Mouse (Mus musculus): ENCODE measurements around the gene App. TPM values are rescaled to one million over a fixed set of nuclear protein-coding genes. Genes with fewer than 3 reads are reported as not detected.

App gene
- polyA plus RNA-seq, 1 experiment from 2014 or later = 44.5 TPM

DNA sequence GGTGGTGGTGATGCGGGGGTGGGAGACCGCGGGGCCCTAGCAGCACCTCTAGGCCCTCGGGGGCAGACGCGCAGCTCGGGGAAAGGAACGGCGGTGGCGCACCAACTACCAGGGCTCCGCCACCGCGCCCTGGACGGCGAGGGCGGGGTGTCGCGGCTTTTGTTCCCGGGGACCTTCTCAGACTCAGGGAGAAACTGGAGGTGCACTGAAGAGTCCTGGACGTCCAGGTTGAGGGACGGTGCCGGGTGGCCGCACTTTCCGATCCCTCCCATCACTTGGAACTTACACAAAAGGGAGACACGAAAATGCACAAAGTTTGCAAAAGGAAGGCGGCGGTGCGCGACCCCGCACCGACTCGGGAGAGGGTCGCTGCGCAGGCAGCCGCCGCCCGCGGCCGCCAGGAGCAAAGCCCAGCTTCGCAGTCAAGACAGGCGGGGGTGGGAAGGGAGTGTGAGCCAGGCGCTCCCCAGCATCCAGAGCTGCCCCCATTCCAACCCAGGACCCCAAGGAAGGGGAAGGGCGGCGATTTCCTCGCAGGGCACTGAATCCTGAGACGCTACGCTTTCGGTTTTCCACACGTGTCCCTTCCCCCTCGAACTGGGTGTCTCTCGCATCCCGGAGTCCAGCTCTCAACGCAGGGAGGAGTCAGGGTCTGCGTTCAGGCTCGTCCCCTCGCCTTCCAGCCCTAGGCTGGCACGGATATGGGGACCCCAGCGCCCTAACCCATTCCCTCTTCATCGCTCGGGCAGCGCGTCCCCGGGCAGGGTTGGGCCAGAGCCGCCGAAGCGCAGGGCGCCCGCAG lies 794 bp downstream of the App start:
- peak; percentile 63 for ATAC-seq (replicated peaks; ENCODE audit: low FRiP score)

DNA sequence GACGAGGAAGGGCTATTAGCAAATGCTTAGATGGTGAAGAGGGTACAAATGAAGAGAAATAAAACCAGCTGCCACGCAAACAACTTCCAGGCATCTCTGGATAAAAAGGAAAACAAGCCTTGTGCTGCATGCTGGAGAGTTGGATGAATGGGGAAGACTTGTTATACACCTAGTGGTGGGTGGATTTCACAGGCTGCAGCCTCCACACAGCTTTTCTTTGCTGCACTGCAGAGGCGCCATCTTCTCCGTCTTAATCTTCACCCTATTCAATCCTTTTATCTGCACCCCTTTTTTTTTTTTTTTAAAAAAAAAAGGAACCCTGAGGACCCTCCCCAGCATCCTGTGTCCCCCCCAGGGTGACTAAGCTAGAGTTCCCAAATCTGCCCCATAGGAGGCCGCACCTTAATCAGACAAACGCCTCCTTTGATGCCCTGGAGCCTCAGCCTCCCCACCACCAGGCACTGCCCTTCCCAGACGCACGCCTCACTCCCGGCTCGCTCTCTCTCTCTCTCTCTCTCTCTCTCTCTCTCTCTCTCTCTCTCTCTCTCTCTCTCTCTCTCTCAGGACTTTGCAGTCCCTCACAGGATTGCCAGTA lies 1.5 kb downstream of the App start:
- Histone ChIP-seq H3K4me2 (peak overlapping the region; percentile 88), H3K27me3 (replicated peaks; ENCODE audit: control insufficient read depth, insufficient read depth, low read length) (peaks cover 9% of the 10 kb centered on the region; the same call in 1 of the 2 replicates), H3K27ac (ENCODE audit: low read depth, low read length) (no peak overlapping the region), H3K36me3 (ENCODE audit: control insufficient read depth, insufficient read depth, low read length) (no peaks in the 10 kb centered on the region), H3K9me3 (ENCODE audit: control insufficient read depth, low read length) (no peaks in the 10 kb centered on the region), H3K4me3 (ENCODE audit: low read depth, low read length) (peak overlapping the region; percentile 75), H3K4me1 (replicated peaks; ENCODE audit: control insufficient read depth, insufficient read depth, low read length) (peaks cover 3% of the 10 kb centered on the region; the same call in 1 of the 2 replicates), H3K9ac (ENCODE audit: low read depth, low read length) (peak overlapping the region; percentile 68; the same call in 1 of the 2 replicates)
- DNase-seq (ENCODE audit: low spot score) (peak; percentile 57), ATAC-seq (replicated peaks; ENCODE audit: low FRiP score) (peak; percentile 38; the same call in 1 of the 2 replicates)
- 9% methylated on average over 10 of the region's 10 CpGs for WGBS

More for the DNA sequence above, 794 bp downstream of the App start:
- peak overlapping the region; percentile 68 for H3K9ac ChIP-seq (ENCODE audit: low read depth, low read length)
- no peaks in the 10 kb centered on the region for H3K9me3 ChIP-seq (ENCODE audit: control insufficient read depth, low read length)
- no peaks in the 10 kb centered on the region for H3K36me3 ChIP-seq (ENCODE audit: control insufficient read depth, insufficient read depth, low read length)
- peaks cover 9% of the 10 kb centered on the region; the same call in 1 of the 2 replicates for H3K27me3 ChIP-seq (replicated peaks; ENCODE audit: control insufficient read depth, insufficient read depth, low read length)
- H3K4me3 ChIP-seq (ENCODE audit: low read depth, low read length) = peak overlapping the region; percentile 75
- DNase-seq (ENCODE audit: low spot score) = peak; percentile 62
- H3K4me1 ChIP-seq (replicated peaks; ENCODE audit: control insufficient read depth, insufficient read depth, low read length) = peaks cover 3% of the 10 kb centered on the region; the same call in 1 of the 2 replicates
- H3K27ac ChIP-seq (ENCODE audit: low read depth, low read length) = no peak overlapping the region; the same call in 1 of the 2 replicates
- WGBS = under 1% methylated on average over 66 of the region's 68 CpGs
- H3K4me2 ChIP-seq = peak overlapping the region; percentile 88

DNA sequence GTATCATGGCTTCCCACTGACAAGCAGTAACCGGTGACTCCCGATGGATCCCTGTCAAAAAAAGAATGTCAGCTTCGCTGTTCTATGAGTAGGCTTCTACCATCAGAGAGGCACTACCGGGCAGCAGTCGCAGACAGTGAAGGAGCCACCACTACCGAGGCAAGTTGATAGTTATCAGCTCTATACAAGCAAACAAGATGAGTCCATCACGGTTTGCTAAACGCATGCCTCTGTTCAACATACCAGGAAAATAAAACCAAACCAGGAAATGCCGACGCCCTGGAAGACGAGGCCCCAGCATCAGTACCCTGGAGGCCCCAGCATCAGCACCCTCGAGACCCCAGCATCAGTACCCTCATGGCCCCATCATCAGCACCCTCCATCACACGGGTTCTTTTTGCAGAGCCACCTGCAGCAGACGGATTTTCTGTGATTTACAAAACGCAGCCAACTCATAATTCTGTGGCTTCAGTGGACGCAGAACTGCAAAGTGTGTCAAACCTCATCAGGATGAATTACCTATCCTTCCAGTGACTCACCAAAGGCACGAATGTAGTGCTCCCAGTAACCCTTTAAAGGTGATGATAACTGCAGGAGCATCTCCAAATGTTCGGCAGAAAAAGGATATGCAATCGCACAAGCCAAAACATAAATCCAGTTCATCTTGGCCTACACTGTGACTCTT lies 2.6 kb downstream of the App start:
- Histone ChIP-seq H3K9ac (ENCODE audit: low read depth, low read length) (no peak overlapping the region), H3K27me3 (replicated peaks; ENCODE audit: control insufficient read depth, insufficient read depth, low read length) (peaks cover 9% of the 10 kb centered on the region; the same call in 1 of the 2 replicates), H3K36me3 (ENCODE audit: control insufficient read depth, insufficient read depth, low read length) (no peaks in the 10 kb centered on the region), H3K4me2 (no peak overlapping the region), H3K27ac (ENCODE audit: low read depth, low read length) (no peak overlapping the region), H3K4me3 (ENCODE audit: low read depth, low read length) (no peak overlapping the region), H3K9me3 (ENCODE audit: control insufficient read depth, low read length) (no peaks in the 10 kb centered on the region), H3K4me1 (replicated peaks; ENCODE audit: control insufficient read depth, insufficient read depth, low read length) (peaks cover 3% of the 10 kb centered on the region; the same call in 1 of the 2 replicates)
- DNase-seq (ENCODE audit: low spot score) (no peak), ATAC-seq (replicated peaks; ENCODE audit: low FRiP score) (no peak)
- WGBS = 59% methylated on average over 19 of the region's 19 CpGs

DNA sequence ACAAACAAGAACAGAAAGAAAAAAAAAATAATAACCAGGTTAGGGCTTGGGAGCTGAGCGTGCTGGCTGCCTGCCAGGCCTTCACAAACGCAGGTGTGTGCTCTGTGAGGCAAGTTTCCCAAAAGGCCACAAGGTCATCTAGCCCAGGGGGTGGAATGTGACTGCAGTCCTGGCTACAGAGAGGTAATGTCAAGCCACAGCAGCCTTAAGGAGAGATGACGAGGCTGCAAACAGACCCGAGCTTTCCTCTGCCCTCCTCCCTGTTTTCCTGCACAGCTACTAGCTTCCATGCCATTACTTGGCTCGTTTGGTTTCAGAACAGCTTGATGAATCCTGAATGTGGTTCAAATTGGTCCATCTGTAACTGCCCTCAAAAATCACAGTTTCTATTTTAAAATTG lies 4.7 kb downstream of the App start:
- WGBS = 60% methylated on average over 5 of the region's 5 CpGs
- DNase-seq (ENCODE audit: low spot score) = no peak
- no peak overlapping the region for H3K9ac ChIP-seq (ENCODE audit: low read depth, low read length)
- H3K4me1 ChIP-seq (replicated peaks; ENCODE audit: control insufficient read depth, insufficient read depth, low read length) = peaks cover 3% of the 10 kb centered on the region
- no peak overlapping the region for H3K4me2 ChIP-seq
- peaks cover 9% of the 10 kb centered on the region; the same call in 1 of the 2 replicates for H3K27me3 ChIP-seq (replicated peaks; ENCODE audit: control insufficient read depth, insufficient read depth, low read length)
- ATAC-seq (replicated peaks; ENCODE audit: low FRiP score) = no peak
- no peak overlapping the region for H3K27ac ChIP-seq (ENCODE audit: low read depth, low read length)
- H3K36me3 ChIP-seq (ENCODE audit: control insufficient read depth, insufficient read depth, low read length) = no peaks in the 10 kb centered on the region
- no peaks in the 10 kb centered on the region for H3K9me3 ChIP-seq (ENCODE audit: control insufficient read depth, low read length)
- H3K4me3 ChIP-seq (ENCODE audit: low read depth, low read length) = no peak overlapping the region

DNA sequence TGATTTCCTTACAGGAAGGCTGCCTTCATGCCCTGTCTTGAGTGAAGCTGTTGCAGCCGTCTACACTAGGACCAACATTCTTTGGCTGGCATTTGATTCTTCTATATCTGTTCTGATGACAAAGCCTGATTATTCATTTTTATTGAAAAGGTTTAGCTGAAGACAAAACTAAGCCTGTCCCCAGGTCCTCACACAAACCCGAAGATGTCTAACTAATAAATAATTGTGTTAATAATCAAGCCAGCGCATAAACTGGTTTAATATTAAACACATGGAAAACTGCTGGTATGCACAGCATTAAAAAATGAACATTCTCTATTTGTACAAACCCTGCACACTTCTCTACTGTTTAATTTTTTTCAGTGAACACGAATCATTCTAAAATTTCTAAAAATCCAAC lies 7.4 kb downstream of the App start:
- Histone ChIP-seq H3K27ac (ENCODE audit: low read depth, low read length) (no peak overlapping the region), H3K4me2 (no peak overlapping the region), H3K27me3 (replicated peaks; ENCODE audit: control insufficient read depth, insufficient read depth, low read length) (no peaks in the 10 kb centered on the region), H3K4me1 (replicated peaks; ENCODE audit: control insufficient read depth, insufficient read depth, low read length) (peaks cover 3% of the 10 kb centered on the region), H3K4me3 (ENCODE audit: low read depth, low read length) (no peak overlapping the region), H3K9me3 (ENCODE audit: control insufficient read depth, low read length) (no peaks in the 10 kb centered on the region), H3K9ac (ENCODE audit: low read depth, low read length) (no peak overlapping the region), H3K36me3 (ENCODE audit: control insufficient read depth, insufficient read depth, low read length) (no peaks in the 10 kb centered on the region)
- 81% methylated on average over 4 of the region's 4 CpGs for WGBS
- DNase-seq (ENCODE audit: low spot score) (no peak), ATAC-seq (replicated peaks; ENCODE audit: low FRiP score) (no peak)

DNA sequence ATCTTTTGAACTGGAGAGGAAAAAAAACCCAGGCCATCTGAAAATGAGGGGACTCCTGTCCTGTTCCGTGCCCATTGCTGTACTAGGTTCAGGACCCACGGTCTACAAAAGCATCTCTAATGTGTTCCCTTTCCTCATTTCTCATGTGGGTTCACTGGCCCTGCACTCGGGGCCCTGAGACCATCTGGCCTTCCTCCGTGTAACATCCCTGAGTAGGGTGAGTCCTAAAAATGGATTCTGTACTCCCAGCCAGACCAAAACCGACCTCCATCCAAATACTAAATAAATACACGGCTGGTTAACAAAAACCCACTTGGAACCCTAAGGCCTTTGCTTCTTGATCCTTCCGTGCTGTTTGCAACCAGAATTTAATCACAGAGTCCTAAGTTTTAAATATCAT lies 7.9 kb downstream of the App start:
- ATAC-seq (replicated peaks; ENCODE audit: low FRiP score) (no peak), DNase-seq (ENCODE audit: low spot score) (no peak)
- Histone ChIP-seq H3K27ac (ENCODE audit: low read depth, low read length) (no peak overlapping the region), H3K27me3 (replicated peaks; ENCODE audit: control insufficient read depth, insufficient read depth, low read length) (no peaks in the 10 kb centered on the region), H3K4me2 (no peak overlapping the region), H3K9ac (ENCODE audit: low read depth, low read length) (no peak overlapping the region), H3K4me3 (ENCODE audit: low read depth, low read length) (no peak overlapping the region), H3K9me3 (ENCODE audit: control insufficient read depth, low read length) (no peaks in the 10 kb centered on the region), H3K36me3 (ENCODE audit: control insufficient read depth, insufficient read depth, low read length) (no peaks in the 10 kb centered on the region), H3K4me1 (replicated peaks; ENCODE audit: control insufficient read depth, insufficient read depth, low read length) (peaks cover 3% of the 10 kb centered on the region)
- WGBS = 70% methylated on average over 7 of the region's 7 CpGs

DNA sequence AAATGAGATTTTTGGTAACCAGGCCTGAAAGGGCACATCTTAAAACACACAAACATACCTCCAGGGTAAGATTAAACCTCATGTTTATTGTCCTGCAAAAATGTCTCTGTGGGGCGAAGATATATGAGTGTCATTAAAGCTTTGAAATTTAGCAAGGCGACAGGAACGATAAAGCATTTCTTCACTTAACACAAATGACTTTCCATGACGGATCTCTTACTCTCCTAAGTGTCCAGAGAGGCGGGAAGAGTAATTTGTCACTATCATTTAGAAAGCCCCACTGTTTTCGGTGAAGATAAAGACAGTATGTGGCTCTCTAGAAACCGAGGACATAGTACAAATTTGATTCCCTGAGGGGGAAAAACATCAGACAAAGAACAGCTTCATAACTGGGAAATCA lies 8.4 kb downstream of the App start:
- no peak overlapping the region for H3K4me3 ChIP-seq (ENCODE audit: low read depth, low read length)
- H3K4me2 ChIP-seq = no peak overlapping the region
- no peak for ATAC-seq (replicated peaks; ENCODE audit: low FRiP score)
- H3K36me3 ChIP-seq (ENCODE audit: control insufficient read depth, insufficient read depth, low read length) = no peaks in the 10 kb centered on the region
- no peak for DNase-seq (ENCODE audit: low spot score)
- 66% methylated on average over 7 of the region's 7 CpGs for WGBS
- H3K27ac ChIP-seq (ENCODE audit: low read depth, low read length) = no peak overlapping the region
- H3K9ac ChIP-seq (ENCODE audit: low read depth, low read length) = no peak overlapping the region
- no peaks in the 10 kb centered on the region for H3K27me3 ChIP-seq (replicated peaks; ENCODE audit: control insufficient read depth, insufficient read depth, low read length)
- no peaks in the 10 kb centered on the region for H3K9me3 ChIP-seq (ENCODE audit: control insufficient read depth, low read length)
- H3K4me1 ChIP-seq (replicated peaks; ENCODE audit: control insufficient read depth, insufficient read depth, low read length) = peaks cover 3% of the 10 kb centered on the region

DNA sequence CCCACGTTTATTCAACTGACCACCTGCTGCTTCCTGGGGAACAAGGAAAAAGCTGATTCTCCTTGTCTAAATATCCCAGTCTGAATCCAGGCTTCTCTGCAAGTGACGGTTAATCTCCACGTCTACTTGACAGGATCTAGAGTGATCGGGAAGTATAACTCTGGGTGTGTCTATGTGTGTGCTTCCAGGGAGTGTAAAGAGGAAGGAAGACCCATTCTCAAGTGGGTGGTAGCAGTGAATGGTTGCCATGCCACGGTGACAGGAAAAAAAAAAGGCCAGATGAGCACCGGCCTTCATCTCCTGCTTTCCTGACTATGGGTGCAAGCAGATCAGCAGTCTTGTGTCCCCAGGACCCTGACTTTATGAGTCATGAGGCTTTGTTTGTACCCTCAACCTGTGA lies 10.8 kb downstream of the App start:
- 56% methylated on average over 6 of the region's 6 CpGs for WGBS
- Histone ChIP-seq H3K4me2 (no peak overlapping the region), H3K4me1 (replicated peaks; ENCODE audit: control insufficient read depth, insufficient read depth, low read length) (no peaks in the 10 kb centered on the region; the same call in 1 of the 2 replicates), H3K4me3 (ENCODE audit: low read depth, low read length) (no peak overlapping the region), H3K27ac (ENCODE audit: low read depth, low read length) (no peak overlapping the region), H3K9me3 (ENCODE audit: control insufficient read depth, low read length) (no peaks in the 10 kb centered on the region), H3K9ac (ENCODE audit: low read depth, low read length) (no peak overlapping the region), H3K36me3 (ENCODE audit: control insufficient read depth, insufficient read depth, low read length) (no peaks in the 10 kb centered on the region), H3K27me3 (replicated peaks; ENCODE audit: control insufficient read depth, insufficient read depth, low read length) (no peaks in the 10 kb centered on the region)
- DNase-seq (ENCODE audit: low spot score) (no peak), ATAC-seq (replicated peaks; ENCODE audit: low FRiP score) (no peak)
